Mouse (Mus musculus): ENCODE data around the gene Zfhx3. TPM values are rescaled to one million over a fixed set of nuclear protein-coding genes. Genes with fewer than 3 reads are reported as not detected.

Zfhx3 gene
- polyA plus RNA-seq, 1 experiment from 2014 or later, result 15.7 TPM

- no peaks in the 10 kb centered on the region for H3K9me3 ChIP-seq (ENCODE audit: control insufficient read depth, low read length)
- ATAC-seq (replicated peaks; ENCODE audit: low FRiP score, low TSS enrichment, low read depth), result no peak
These were observed 895.3 kb downstream of the Zfhx3 start for GRCm38 (mm10) chr8:108837788-108838187.

GRCm38 (mm10) chr8:108838761-108839160, 896.3 kb downstream of the Zfhx3 start:
- H3K9ac ChIP-seq (ENCODE audit: low read length), result no peak overlapping the region
- no peak overlapping the region for H3K27ac ChIP-seq (ENCODE audit: low read depth)
- no peak overlapping the region for H3K4me3 ChIP-seq (ENCODE audit: low read depth, low read length)
- no peaks in the 10 kb centered on the region for H3K9me3 ChIP-seq (ENCODE audit: control insufficient read depth, low read length)
- DNase-seq (ENCODE audit: low spot score) (no peak), ATAC-seq (replicated peaks; ENCODE audit: low FRiP score, low TSS enrichment, low read depth) (no peak)
- H3K4me1 ChIP-seq (replicated peaks; ENCODE audit: control insufficient read depth, insufficient read depth, low read length), result no peaks in the 10 kb centered on the region
- H3K4me2 ChIP-seq (ENCODE audit: low read length), result no peak overlapping the region
- no peaks in the 10 kb centered on the region for H3K27me3 ChIP-seq (replicated peaks; ENCODE audit: control insufficient read depth, insufficient read depth, low read length)
- 91% methylated on average over 6 of the region's 6 CpGs for WGBS
- no peaks in the 10 kb centered on the region for H3K36me3 ChIP-seq (ENCODE audit: control insufficient read depth, insufficient read depth, low read length)

More at GRCm38 (mm10) chr8:108837788-108838187, 895.3 kb downstream of the Zfhx3 start:
- Histone ChIP-seq H3K27ac (ENCODE audit: low read depth) (no peak overlapping the region), H3K4me3 (ENCODE audit: low read depth, low read length) (no peak overlapping the region), H3K9ac (ENCODE audit: low read length) (no peak overlapping the region), H3K36me3 (ENCODE audit: control insufficient read depth, insufficient read depth, low read length) (no peaks in the 10 kb centered on the region), H3K27me3 (replicated peaks; ENCODE audit: control insufficient read depth, insufficient read depth, low read length) (no peaks in the 10 kb centered on the region), H3K4me1 (replicated peaks; ENCODE audit: control insufficient read depth, insufficient read depth, low read length) (no peaks in the 10 kb centered on the region), H3K4me2 (ENCODE audit: low read length) (no peak overlapping the region)
- no peak for DNase-seq (ENCODE audit: low spot score)
- 34% methylated on average over 10 of the region's 10 CpGs for WGBS

GRCm38 (mm10) chr8:108842307-108842706, 899.9 kb downstream of the Zfhx3 start:
- Histone ChIP-seq H3K9me3 (ENCODE audit: control insufficient read depth, low read length) (no peaks in the 10 kb centered on the region), H3K9ac (ENCODE audit: low read length) (no peak overlapping the region), H3K27ac (ENCODE audit: low read depth) (no peak overlapping the region), H3K4me3 (ENCODE audit: low read depth, low read length) (no peak overlapping the region), H3K4me2 (ENCODE audit: low read length) (no peak overlapping the region), H3K27me3 (replicated peaks; ENCODE audit: control insufficient read depth, insufficient read depth, low read length) (no peaks in the 10 kb centered on the region), H3K36me3 (ENCODE audit: control insufficient read depth, insufficient read depth, low read length) (no peaks in the 10 kb centered on the region), H3K4me1 (replicated peaks; ENCODE audit: control insufficient read depth, insufficient read depth, low read length) (0 out of 2 replicates have a peak, but pooled peaks cover 8% of the 10 kb centered on the region)
- WGBS, result 80% methylated on average over 4 of the region's 5 CpGs
- ATAC-seq (replicated peaks; ENCODE audit: low FRiP score, low TSS enrichment, low read depth) (no peak), DNase-seq (ENCODE audit: low spot score) (no peak)

DNA sequence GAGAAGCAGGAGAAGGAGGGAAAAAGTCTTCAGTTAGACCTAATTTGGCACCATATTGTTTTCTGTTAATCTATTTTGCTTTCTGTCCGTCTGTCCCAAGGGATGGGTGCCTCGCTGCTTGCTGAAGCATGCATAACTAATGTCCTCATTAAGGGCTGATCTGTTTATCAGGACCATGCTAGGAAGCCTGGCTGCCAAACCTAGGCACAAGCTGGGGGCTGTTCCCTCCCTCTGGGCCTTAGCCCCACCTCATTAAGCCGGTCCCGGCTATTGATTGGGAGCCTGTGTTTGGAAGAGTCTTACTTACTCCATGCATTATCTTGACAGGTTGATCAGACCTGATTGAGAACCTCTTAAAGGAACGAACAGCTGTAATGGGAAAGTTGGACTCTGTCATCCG, 903.7 kb downstream of the Zfhx3 start:
- Histone ChIP-seq H3K36me3 (ENCODE audit: control insufficient read depth, insufficient read depth, low read length) (peaks cover 4% of the 10 kb centered on the region; the same call in 1 of the 2 replicates), H3K27ac (ENCODE audit: low read depth) (no peak overlapping the region), H3K9ac (ENCODE audit: low read length) (no peak overlapping the region), H3K4me2 (ENCODE audit: low read length) (no peak overlapping the region), H3K4me1 (replicated peaks; ENCODE audit: control insufficient read depth, insufficient read depth, low read length) (0 out of 2 replicates have a peak, but pooled peaks cover 11% of the 10 kb centered on the region), H3K9me3 (ENCODE audit: control insufficient read depth, low read length) (no peaks in the 10 kb centered on the region), H3K4me3 (ENCODE audit: low read depth, low read length) (no peak overlapping the region), H3K27me3 (replicated peaks; ENCODE audit: control insufficient read depth, insufficient read depth, low read length) (no peaks in the 10 kb centered on the region)
- DNase-seq (ENCODE audit: low spot score) (no peak), ATAC-seq (replicated peaks; ENCODE audit: low FRiP score, low TSS enrichment, low read depth) (no peak)
- 39% methylated on average over 6 of the region's 6 CpGs for WGBS

DNA sequence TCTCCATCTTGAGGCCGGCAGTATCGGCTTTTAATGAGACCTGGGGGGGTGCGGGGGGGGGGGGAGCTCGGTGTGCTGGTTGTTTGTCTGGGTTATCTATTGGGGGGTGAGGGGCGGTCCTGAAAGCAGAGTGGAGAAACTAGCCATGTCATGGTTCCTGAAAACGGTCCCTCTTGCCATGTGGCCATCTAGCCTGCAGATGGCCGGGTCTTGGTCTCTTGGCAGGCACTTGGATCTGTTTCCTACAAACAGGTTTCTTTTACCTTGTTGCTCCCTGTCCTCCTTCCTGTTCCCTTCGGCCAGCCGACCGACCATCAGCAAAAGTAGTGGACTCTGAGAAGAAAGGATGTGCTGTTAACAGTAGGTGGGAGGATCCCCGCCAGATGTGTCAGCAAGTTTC, 904.4 kb downstream of the Zfhx3 start:
- no peak for ATAC-seq (replicated peaks; ENCODE audit: low FRiP score, low TSS enrichment, low read depth)

DNA sequence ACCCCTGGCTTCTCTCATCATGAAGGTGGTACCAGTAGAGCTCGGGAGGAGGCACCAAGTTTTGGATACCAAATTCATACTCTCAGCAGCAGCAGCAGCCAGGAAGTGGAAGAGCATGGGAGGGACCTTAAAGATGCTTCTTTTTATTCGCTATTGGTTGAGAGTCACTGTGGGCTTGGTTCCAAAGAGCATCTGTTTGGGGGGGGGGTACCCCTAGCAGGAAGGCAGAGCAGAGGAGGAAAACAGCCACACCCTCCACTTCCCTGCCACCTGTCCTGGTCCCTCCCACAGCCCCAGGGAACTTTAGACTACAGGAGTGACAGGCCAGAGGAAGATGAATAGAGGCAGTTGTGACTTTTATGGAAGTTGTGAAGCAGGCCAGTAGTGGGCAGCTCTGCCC, 904.9 kb downstream of the Zfhx3 start:
- Histone ChIP-seq H3K4me2 (ENCODE audit: low read length) (no peak overlapping the region), H3K4me1 (replicated peaks; ENCODE audit: control insufficient read depth, insufficient read depth, low read length) (0 out of 2 replicates have a peak, but pooled peaks cover 11% of the 10 kb centered on the region), H3K27me3 (replicated peaks; ENCODE audit: control insufficient read depth, insufficient read depth, low read length) (no peaks in the 10 kb centered on the region), H3K9ac (ENCODE audit: low read length) (no peak overlapping the region), H3K36me3 (ENCODE audit: control insufficient read depth, insufficient read depth, low read length) (peaks cover 4% of the 10 kb centered on the region; the same call in 1 of the 2 replicates), H3K4me3 (ENCODE audit: low read depth, low read length) (no peak overlapping the region), H3K27ac (ENCODE audit: low read depth) (no peak overlapping the region), H3K9me3 (ENCODE audit: control insufficient read depth, low read length) (no peaks in the 10 kb centered on the region)
- DNase-seq (ENCODE audit: low spot score) (no peak), ATAC-seq (replicated peaks; ENCODE audit: low FRiP score, low TSS enrichment, low read depth) (no peak)
- WGBS, result 79% methylated on average over 2 of the region's 2 CpGs

More for the DNA sequence above, 904.4 kb downstream of the Zfhx3 start:
- WGBS, result 51% methylated on average over 11 of the region's 11 CpGs
- no peak overlapping the region for H3K9ac ChIP-seq (ENCODE audit: low read length)
- no peak overlapping the region for H3K27ac ChIP-seq (ENCODE audit: low read depth)
- peaks cover 4% of the 10 kb centered on the region; the same call in 1 of the 2 replicates for H3K36me3 ChIP-seq (ENCODE audit: control insufficient read depth, insufficient read depth, low read length)
- H3K4me2 ChIP-seq (ENCODE audit: low read length), result no peak overlapping the region
- H3K9me3 ChIP-seq (ENCODE audit: control insufficient read depth, low read length), result no peaks in the 10 kb centered on the region
- DNase-seq (ENCODE audit: low spot score), result no peak
- H3K27me3 ChIP-seq (replicated peaks; ENCODE audit: control insufficient read depth, insufficient read depth, low read length), result no peaks in the 10 kb centered on the region
- H3K4me3 ChIP-seq (ENCODE audit: low read depth, low read length), result no peak overlapping the region
- 0 out of 2 replicates have a peak, but pooled peaks cover 11% of the 10 kb centered on the region for H3K4me1 ChIP-seq (replicated peaks; ENCODE audit: control insufficient read depth, insufficient read depth, low read length)

- Histone ChIP-seq H3K27ac (ENCODE audit: low read depth) (no peak overlapping the region), H3K9me3 (ENCODE audit: control insufficient read depth, low read length) (no peaks in the 10 kb centered on the region), H3K4me1 (replicated peaks; ENCODE audit: control insufficient read depth, insufficient read depth, low read length) (peaks cover 15% of the 10 kb centered on the region), H3K4me2 (ENCODE audit: low read length) (no peak overlapping the region), H3K4me3 (ENCODE audit: low read depth, low read length) (no peak overlapping the region), H3K36me3 (ENCODE audit: control insufficient read depth, insufficient read depth, low read length) (peaks cover 4% of the 10 kb centered on the region; the same call in 1 of the 2 replicates), H3K27me3 (replicated peaks; ENCODE audit: control insufficient read depth, insufficient read depth, low read length) (no peaks in the 10 kb centered on the region), H3K9ac (ENCODE audit: low read length) (no peak overlapping the region)
- ATAC-seq (replicated peaks; ENCODE audit: low FRiP score, low TSS enrichment, low read depth) (no peak), DNase-seq (ENCODE audit: low spot score) (no peak)
- WGBS, result 67% methylated on average over 3 of the region's 3 CpGs
These were observed 906.0 kb downstream of the Zfhx3 start for GRCm38 (mm10) chr8:108848484-108848883.

- DNase-seq (ENCODE audit: low spot score) (no peak), ATAC-seq (replicated peaks; ENCODE audit: low FRiP score, low TSS enrichment, low read depth) (no peak)
- Histone ChIP-seq H3K4me3 (ENCODE audit: low read depth, low read length) (no peak overlapping the region), H3K36me3 (ENCODE audit: control insufficient read depth, insufficient read depth, low read length) (peaks cover 17% of the 10 kb centered on the region; the same call in 1 of the 2 replicates), H3K4me2 (ENCODE audit: low read length) (no peak overlapping the region), H3K9me3 (ENCODE audit: control insufficient read depth, low read length) (no peaks in the 10 kb centered on the region), H3K4me1 (replicated peaks; ENCODE audit: control insufficient read depth, insufficient read depth, low read length) (peaks cover 19% of the 10 kb centered on the region), H3K27me3 (replicated peaks; ENCODE audit: control insufficient read depth, insufficient read depth, low read length) (no peaks in the 10 kb centered on the region), H3K27ac (ENCODE audit: low read depth) (no peak overlapping the region), H3K9ac (ENCODE audit: low read length) (no peak overlapping the region)
- 72% methylated on average over 10 of the region's 10 CpGs for WGBS
These were observed 910.6 kb downstream of the Zfhx3 start for GRCm38 (mm10) chr8:108853028-108853427.

DNA sequence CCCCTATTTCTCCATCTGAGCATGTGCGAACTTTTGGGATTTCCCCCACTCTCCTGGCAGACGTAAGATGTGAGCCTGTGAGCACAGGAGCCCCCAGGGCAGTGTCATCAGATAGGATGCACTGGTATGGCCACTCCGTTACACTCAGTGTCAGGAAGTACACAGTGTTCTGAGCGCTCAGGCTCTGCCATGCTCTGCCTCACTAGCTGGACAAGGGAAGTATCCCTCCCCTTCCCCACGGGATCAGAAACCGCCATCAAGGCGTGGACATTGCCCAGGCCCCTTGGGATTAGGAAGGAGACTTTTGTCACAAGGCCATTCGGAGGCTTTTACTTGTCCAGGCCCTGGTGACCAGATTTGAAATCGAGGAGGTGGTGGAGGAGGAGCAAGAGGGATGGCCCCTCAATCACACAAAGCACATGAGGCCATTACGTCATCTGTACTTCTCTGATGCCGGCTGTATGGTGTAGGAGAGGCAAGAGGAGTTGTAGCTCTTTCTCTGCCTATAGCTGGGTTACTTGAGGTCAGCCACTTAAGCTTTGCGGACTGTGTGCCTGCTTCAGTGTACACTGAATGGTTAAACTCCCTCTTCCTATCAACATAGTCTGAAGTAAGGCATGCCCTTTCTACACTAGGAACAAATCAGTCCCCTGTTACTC, 912.1 kb downstream of the Zfhx3 start:
- H3K9me3 ChIP-seq (ENCODE audit: control insufficient read depth, low read length), result no peaks in the 10 kb centered on the region
- H3K4me2 ChIP-seq (ENCODE audit: low read length), result no peak overlapping the region
- 53% methylated on average over 12 of the region's 12 CpGs for WGBS
- ATAC-seq (replicated peaks; ENCODE audit: low FRiP score, low TSS enrichment, low read depth) (no peak), DNase-seq (ENCODE audit: low spot score) (no peak)
- no peaks in the 10 kb centered on the region for H3K27me3 ChIP-seq (replicated peaks; ENCODE audit: control insufficient read depth, insufficient read depth, low read length)
- peaks cover 19% of the 10 kb centered on the region for H3K4me1 ChIP-seq (replicated peaks; ENCODE audit: control insufficient read depth, insufficient read depth, low read length)
- H3K27ac ChIP-seq (ENCODE audit: low read depth), result no peak overlapping the region
- no peak overlapping the region for H3K4me3 ChIP-seq (ENCODE audit: low read depth, low read length)
- peaks cover 22% of the 10 kb centered on the region; the same call in 1 of the 2 replicates for H3K36me3 ChIP-seq (ENCODE audit: control insufficient read depth, insufficient read depth, low read length)
- H3K9ac ChIP-seq (ENCODE audit: low read length), result no peak overlapping the region
